Mouse (Mus musculus) layer of hippocampus, adult 9-11 months (tissue): ENCODE results near the gene Gsk3a.
A peak's percentile ranks its signal among the peaks of the same experiment; 100 is the strongest.

Experiments used
- DNase-seq: peaks from one replicate; pipeline ENCODE4 v3.0.0; 2022

Gene Gsk3a

DNA sequence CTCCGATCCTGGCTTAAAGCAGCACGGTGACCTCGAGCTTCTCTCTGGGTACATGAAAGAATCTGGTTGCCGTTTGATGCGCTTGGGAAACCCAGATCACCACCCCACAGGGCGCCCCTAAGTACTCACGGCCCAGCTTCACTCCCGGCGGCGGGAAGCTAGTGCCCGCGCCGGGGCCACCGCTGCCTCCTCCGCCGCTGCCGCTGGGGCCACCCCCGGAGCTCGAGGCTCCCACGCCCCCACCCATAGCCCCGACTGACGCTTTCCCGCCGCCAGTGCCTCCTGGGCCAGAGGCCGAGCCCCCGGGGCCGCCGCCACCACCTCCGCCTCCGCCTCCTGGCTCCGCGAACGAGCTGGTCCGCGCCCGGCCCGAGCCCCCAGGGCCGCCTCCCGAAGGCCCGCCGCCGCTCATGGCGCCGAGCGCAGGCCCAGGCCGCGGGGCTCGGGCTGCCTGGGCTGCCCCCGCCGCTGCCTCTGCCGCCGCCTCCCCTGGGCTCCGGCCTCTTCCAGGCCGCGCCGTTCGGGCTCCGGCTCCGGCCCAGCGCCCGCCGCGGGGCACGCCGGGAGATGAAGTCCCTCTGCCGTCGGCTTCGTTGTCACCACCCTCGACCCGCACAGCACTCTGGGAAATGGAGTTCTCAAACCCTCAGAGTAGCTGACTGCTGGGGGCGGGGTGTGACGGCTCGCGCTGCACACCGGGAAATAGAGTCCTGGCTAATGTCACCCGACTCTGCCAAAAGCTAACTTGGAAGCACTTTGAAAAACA lies at the start of gene Gsk3a:
Gsk3a (minus strand) TSS at position 603 of the 766 bp plus-strand sequence.
- DNase-seq = peak; percentile 98

- DNase-seq = no peak
These were observed 49.3 kb upstream of the Gsk3a start for GRCm38 (mm10) chr7:25286989-25287388.

DNA sequence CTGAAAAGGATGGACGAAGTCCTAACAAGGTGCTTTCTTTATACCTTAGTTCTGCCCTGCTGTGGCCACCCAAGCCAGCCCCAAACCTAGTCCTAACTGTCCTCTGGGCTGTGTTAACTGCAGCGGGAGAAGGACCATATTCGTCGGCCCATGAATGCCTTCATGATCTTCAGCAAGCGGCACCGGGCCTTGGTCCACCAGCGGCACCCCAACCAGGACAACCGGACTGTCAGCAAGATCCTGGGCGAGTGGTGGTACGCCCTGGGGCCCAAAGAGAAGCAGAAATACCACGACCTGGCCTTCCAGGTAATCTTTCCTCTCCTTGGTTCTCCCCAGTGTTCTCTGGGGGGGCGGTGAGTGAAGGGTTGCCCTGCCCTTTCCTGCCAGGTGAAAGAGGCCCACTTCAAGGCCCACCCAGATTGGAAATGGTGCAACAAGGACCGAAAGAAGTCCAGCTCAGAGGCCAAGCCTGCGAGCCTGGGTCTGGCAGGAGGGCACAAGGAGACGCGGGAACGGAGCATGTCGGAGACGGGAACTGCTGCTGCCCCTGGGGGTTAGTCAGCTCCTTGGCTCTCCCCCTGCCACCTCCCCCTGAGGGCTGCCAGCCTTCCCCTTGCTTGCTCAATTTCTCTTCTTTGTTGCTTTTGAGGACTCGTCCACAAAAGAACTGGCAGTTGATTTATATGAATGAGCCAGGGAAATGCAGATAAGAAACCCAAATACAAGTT lies 48.0 kb upstream of the Gsk3a start:
- no peak for DNase-seq

- no peak for DNase-seq
These were observed 47.1 kb upstream of the Gsk3a start for GRCm38 (mm10) chr7:25284766-25285165.

GRCm38 (mm10) chr7:25284171-25284570 lies 46.5 kb upstream of the Gsk3a start:
- no peak for DNase-seq

DNA sequence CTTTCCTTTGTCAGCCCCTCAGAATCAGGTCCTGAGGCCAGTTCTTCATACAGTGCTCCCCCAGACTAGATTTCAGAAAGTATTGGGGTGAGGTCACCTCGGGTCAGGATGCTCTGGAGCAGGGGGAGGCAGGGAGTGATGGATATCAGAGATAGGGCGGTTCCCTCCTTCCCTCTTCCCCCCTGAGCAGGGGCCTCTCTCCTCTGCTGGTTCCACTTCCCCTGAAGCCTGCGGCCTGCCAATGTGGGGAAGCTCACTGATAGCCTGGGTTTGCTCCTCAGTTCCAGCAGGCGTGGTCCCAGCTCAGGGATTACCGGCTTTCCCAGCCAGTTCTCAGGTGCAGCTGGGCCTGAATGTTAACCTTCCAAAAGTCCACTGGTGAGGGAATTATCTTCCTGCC lies 46.0 kb upstream of the Gsk3a start:
- DNase-seq = no peak

DNA sequence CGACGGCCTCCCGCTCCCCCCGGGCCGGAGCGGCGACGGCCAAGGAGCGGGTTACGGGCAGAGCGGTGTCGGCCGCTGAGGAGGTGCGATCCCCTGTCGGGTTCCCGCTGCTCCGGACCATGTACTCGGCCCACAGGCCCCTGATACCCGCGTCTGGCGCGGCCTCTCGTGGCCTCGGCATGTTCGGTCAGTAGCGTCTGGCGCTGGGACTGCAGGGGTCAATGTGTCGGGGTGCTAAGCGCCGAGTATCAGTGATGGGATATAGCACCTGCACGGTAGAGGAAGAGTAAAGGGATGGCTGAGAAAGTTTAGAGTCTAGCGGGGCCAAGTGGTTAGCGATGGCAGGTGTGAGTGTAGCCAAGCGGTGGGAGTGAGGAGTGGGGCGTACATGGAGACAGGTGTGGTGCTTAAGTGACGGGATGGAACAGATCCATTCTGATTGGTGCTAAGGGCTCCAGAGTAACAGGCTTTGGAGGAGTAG lies 45.1 kb upstream of the Gsk3a start:
- DNase-seq = no peak

DNA sequence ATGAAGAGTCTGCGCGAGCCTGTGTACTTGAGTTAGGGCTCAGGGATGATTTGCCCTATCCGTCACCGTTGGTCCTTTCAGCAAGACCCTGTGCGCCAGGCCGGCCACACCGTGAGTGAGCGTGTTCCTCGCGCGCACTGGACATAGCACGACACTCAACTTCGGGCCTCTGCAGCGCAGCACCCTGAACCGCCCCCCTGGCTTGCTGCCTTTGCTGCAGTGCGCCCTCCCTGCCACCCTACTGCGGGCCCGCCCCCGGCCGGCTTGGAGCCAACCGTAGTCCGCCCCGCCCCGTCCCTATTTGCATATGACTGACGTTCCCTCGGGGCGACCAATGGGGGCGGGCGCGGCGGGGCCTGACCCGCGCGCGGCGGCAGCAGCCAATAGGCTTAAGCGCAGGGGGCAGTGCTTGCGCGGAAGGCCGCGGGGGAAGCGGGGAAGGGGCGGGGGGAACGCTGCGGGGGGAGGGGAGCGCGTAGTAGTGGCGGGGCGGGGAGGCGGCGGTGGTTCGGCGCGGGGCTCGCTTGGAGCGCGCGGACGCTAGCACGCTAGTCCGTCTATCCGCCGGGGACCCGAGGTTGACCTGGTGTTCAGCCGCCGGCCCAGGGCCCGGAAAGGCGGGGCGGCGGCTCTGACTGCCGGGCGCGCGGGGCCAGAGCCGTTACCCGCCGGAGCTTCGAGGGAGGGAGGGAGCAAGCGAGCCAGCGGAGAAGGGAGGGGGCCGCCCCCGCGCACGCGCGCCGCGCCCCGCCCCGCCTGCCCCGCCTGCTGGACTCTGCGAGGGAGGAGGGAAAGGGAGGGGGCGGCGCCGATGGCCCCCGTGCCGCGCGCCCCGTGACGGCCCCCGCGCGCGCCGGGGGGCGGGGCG lies 44.3 kb upstream of the Gsk3a start:
- DNase-seq = peak; percentile 98

DNA sequence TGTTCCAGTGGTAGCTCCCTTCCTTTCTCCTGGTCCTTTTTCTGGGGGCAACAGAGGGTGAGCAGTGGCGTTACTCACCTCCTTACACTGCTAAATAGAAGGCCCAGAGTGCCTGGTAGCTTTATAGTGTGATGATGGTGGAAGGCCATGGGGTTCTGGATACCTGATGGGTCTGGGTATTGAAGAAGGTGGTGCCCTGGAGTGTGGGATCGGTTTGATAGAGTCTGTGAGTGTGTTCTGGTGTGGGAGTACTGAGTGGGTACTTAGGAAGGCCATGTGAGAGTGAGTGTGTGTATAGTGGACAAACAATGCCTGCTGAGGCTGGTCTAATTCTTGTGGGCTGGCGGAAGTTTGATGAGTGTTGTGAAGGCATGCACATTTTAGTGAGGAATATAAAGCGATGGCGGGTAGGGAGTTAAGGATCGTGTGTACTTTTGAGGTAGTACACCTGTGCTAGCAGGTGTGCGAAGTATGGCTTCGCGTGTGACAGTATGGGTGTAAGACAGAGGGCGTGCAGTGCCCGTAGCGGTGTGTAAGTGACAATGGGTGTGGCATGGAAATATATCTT lies 43.6 kb upstream of the Gsk3a start:
- DNase-seq = no peak

- peak; percentile 72 for DNase-seq
These were observed 42.5 kb upstream of the Gsk3a start for GRCm38 (mm10) chr7:25279861-25280791.

DNA sequence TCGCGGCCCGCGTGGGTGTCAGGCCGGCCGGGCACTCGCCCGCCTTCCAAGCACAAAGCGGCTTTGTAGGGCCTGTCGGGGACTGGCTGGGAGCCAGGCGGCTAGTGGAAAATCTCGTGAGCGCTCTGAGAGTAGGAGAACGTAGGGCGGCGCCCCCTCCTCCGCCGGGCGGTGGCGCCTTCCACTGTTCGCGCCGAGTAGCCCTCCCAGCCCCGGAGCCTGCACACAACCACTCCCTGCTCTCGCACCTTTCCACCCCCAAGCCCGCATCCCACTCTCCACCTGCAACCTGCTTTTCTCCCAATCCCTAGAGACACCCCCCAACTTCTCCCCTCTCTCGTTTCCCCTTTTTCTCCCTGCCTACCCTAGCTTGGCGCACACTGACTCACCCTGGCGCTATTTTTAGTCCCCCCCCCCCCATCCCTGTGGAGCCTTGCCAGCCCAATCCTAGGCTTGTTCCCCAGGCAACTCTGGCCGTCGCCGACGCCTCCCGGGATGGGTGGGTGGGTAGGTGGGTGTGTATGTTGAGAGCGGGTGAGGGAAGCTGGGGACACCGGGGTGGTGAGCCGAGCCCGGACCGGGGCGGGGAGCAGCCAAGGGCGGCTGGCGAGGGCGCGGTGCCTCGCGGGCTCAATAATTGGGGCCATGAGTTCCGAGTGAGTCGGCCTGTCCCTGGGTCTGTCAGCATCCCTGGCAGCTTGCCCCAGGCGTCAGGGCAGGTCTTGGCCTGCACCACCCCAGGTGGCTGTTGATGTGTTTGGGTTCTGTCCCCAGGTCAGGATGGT lies 41.6 kb upstream of the Gsk3a start:
- DNase-seq = peak; percentile 95

- DNase-seq = peak; percentile 92
These were observed 40.9 kb upstream of the Gsk3a start for GRCm38 (mm10) chr7:25278341-25279075.

GRCm38 (mm10) chr7:25277998-25278340 lies 40.3 kb upstream of the Gsk3a start:
- no peak for DNase-seq

DNA sequence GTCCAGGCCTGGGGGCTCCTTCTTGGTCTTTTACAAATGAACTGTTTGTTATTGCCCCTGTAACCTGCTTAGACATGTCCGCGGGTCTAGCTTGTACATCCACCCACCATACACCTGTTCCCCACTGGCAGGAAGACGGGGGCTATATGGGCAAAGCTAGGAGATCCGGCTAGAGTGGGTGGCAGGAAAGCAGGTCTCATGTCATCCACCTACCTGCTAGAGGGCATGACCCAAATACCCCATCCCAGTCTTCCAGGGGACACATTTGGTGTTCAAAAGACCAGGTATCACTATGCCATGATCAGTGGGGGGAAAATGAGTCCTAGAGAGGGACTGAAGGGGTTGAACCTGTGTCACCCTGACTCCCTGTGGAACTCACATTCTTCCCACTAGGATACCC lies 39.8 kb upstream of the Gsk3a start:
- no peak for DNase-seq

- no peak for DNase-seq
These were observed 38.1 kb upstream of the Gsk3a start for GRCm38 (mm10) chr7:25275555-25276298.

- DNase-seq = no peak
These were observed 37.3 kb upstream of the Gsk3a start for GRCm38 (mm10) chr7:25274996-25275395.

GRCm38 (mm10) chr7:25274571-25274970 lies 36.9 kb upstream of the Gsk3a start:
- no peak for DNase-seq

- DNase-seq = no peak
These were observed 35.9 kb upstream of the Gsk3a start for GRCm38 (mm10) chr7:25273259-25274241.
